Mouse (Mus musculus): Measurements from ENCODE around the gene Olfr694. TPM values are rescaled to one million over a fixed set of nuclear protein-coding genes. Genes with fewer than 3 reads are reported as not detected.

Olfr694 gene
- total RNA-seq, 2 experiments from 2014 or later: not detected

Other genes with a start within 250 kb of the Olfr694 start
- gene Olfr693, start 11.2 kb downstream of the Olfr694 start, total RNA-seq (2021): not detected
- gene Olfr695, start 24.6 kb upstream of the Olfr694 start, total RNA-seq (2021): not detected
- not detected for gene Olfr697, start 50.6 kb upstream of the Olfr694 start, total RNA-seq (2021)
- gene Olfr698, start 63.6 kb upstream of the Olfr694 start, total RNA-seq (2021): not detected
- gene Olfr699, start 101.4 kb upstream of the Olfr694 start, total RNA-seq (2021): not detected
- gene Olfr700, start 117.0 kb upstream of the Olfr694 start, total RNA-seq (2021): not detected
- not detected for gene Olfr701, start 122.3 kb upstream of the Olfr694 start, total RNA-seq (2021)
- gene Olfr702, start 142.1 kb upstream of the Olfr694 start, total RNA-seq (2021): not detected
- not detected for gene Olfr703, start 151.5 kb upstream of the Olfr694 start, total RNA-seq (2021)
- gene Olfr704, start 171.4 kb upstream of the Olfr694 start, total RNA-seq (2021): not detected
- gene Olfr705, start 185.1 kb upstream of the Olfr694 start, total RNA-seq (2021): not detected
- not detected for gene Olfr706, start 196.3 kb upstream of the Olfr694 start, total RNA-seq (2021)
- not detected for gene Olfr707, start 209.4 kb upstream of the Olfr694 start, total RNA-seq (2021)
- not detected for gene Olfr1532-ps1, start 216.2 kb upstream of the Olfr694 start, total RNA-seq (2021)
- gene Olfr709-ps1, start 240.4 kb upstream of the Olfr694 start, total RNA-seq (2021): under 1 TPM; 0.06 to 0.08 TPM